Mouse (Mus musculus) testis, adult 2 months (tissue): ENCODE measurements around the gene Ccdc85b.

Experiments
- CTCF ChIP-seq: fragments of 200-500 bp; IDR thresholded peaks from 2 replicates; pipeline ENCODE4 v1.5.1; 2012; ENCODE audit warnings: low read depth, mild to moderate bottlenecking, inconsistent platforms, low read length, moderate library complexity; ENCODE audit not compliant: control insufficient read depth, insufficient read depth, insufficient replicate concordance
- POLR2A ChIP-seq: fragments of 200-500 bp; IDR thresholded peaks from 2 replicates; pipeline ENCODE4 v1.6.1; 2012; ENCODE audit warnings: low read depth, mild to moderate bottlenecking, inconsistent platforms, low read length, moderate library complexity; ENCODE audit not compliant: control insufficient read depth

GRCm38 (mm10) chr19:5432992-5433852 is 24.5 kb downstream of the Ccdc85b start:
- no peak for TF ChIP-seq CTCF
- no peak for TF ChIP-seq POLR2A
